Mouse (Mus musculus) heart, embryonic 15.5 days (tissue): ENCODE data around the gene Ttc13. TPM values are rescaled to one million over a fixed set of nuclear protein-coding genes. Genes with fewer than 3 reads are reported as not detected.
A peak's percentile ranks its signal among the peaks of the same experiment; 100 is the strongest.

Experiments
- ATAC-seq: fragments of 200-750 bp; cut with Nextera tagmentation; replicated peaks from 2 replicates; pipeline ENCODE4 v1.8.0; 2017; ENCODE audit warnings: low read depth, moderate TSS enrichment; ENCODE audit not compliant: insufficient number of reproducible peaks, insufficient read depth, low FRiP score
- H3K27ac ChIP-seq: fragments of 300-500 bp; sonication (generic); 2 replicates; pipeline ENCODE4 v1.5.1; 2015; ENCODE audit warnings: mild to moderate bottlenecking, inconsistent platforms
- H3K27me3 ChIP-seq: fragments of 300-500 bp; sonication (generic); 2 replicates; pipeline ENCODE4 v1.6.1; 2015; ENCODE audit warnings: inconsistent platforms
- H3K36me3 ChIP-seq: fragments of 300-500 bp; sonication (generic); 2 replicates; pipeline ENCODE4 v1.6.1; 2015; ENCODE audit warnings: mild to moderate bottlenecking, inconsistent platforms
- H3K4me1 ChIP-seq: fragments of 300-500 bp; sonication (generic); replicated peaks from 2 replicates; pipeline ENCODE4 v1.6.1; 2015; ENCODE audit warnings: inconsistent platforms
- H3K4me2 ChIP-seq: fragments of 300-500 bp; sonication (generic); 2 replicates; pipeline ENCODE4 v1.6.1; 2015; ENCODE audit warnings: inconsistent platforms, mild to moderate bottlenecking, moderate library complexity
- H3K4me3 ChIP-seq: fragments of 300-500 bp; sonication (generic); 2 replicates; pipeline ENCODE4 v1.5.1; 2015; ENCODE audit warnings: mild to moderate bottlenecking, inconsistent platforms
- H3K9ac ChIP-seq: fragments of 300-500 bp; sonication (generic); 2 replicates; pipeline ENCODE4 v1.6.1; 2015; ENCODE audit warnings: mild to moderate bottlenecking, inconsistent platforms
- H3K9me3 ChIP-seq: fragments of 300-500 bp; sonication (generic); replicated peaks from 2 replicates; pipeline ENCODE4 v1.6.1; 2016; ENCODE audit warnings: inconsistent platforms
- WGBS: fragments of 180-500 bp; shearing (Covaris S2); methylation state at CpG from one replicate; pipeline ENCODE4 v1.1.7; 2015; ENCODE audit warnings: mixed read lengths; 5-methylcytosine and 5-hydroxymethylcytosine counted together
- polyA plus RNA-seq: library from polyadenylated mRNA; unstranded; fragments of >200 nt; fragmentation: Nextera tagmentation; extraction: Ambion mirVana; gene quantifications from 2 replicates; pipeline ENCODE4 v1.2.1, GENCODE M21; 2015

Ttc13 gene
- polyA plus RNA-seq, 1 experiment from 2014 or later: 24.3 TPM

- peak overlapping the region; percentile 45 for H3K4me2 ChIP-seq
- H3K27ac ChIP-seq: peak overlapping the region; percentile 98
- peaks cover 7% of the 10 kb centered on the region; the same call in 1 of the 2 replicates for H3K36me3 ChIP-seq
- H3K4me3 ChIP-seq: no peak overlapping the region
- peaks cover 96% of the 10 kb centered on the region for H3K4me1 ChIP-seq
- no peaks in the 10 kb centered on the region for H3K9me3 ChIP-seq
- H3K27me3 ChIP-seq: no peaks in the 10 kb centered on the region
- 33% methylated on average over 28 of the region's 28 CpGs for WGBS
- ATAC-seq: no peak
- peak overlapping the region; percentile 32; the same call in 1 of the 2 replicates for H3K9ac ChIP-seq
Measured at GRCm38 (mm10) chr8:124653568-124654475, 68.0 kb downstream of the Ttc13 start.

- Histone ChIP-seq H3K4me1 (peaks cover 93% of the 10 kb centered on the region), H3K36me3 (peaks cover 7% of the 10 kb centered on the region; the same call in 1 of the 2 replicates), H3K9ac (no peak overlapping the region), H3K9me3 (no peaks in the 10 kb centered on the region), H3K4me3 (no peak overlapping the region), H3K4me2 (peak overlapping the region; percentile 45), H3K27me3 (no peaks in the 10 kb centered on the region), H3K27ac (peak overlapping the region; percentile 98)
- WGBS: 15% methylated on average over 4 of the region's 4 CpGs
- ATAC-seq: peak; percentile 84
Measured at GRCm38 (mm10) chr8:124652546-124652945, 69.2 kb downstream of the Ttc13 start.

GRCm38 (mm10) chr8:124651776-124652175 lies 70.0 kb downstream of the Ttc13 start:
- Histone ChIP-seq H3K27me3 (no peaks in the 10 kb centered on the region), H3K9ac (0 out of 2 replicates have a peak overlapping the region, but pooled peaks have one; percentile 9), H3K4me2 (no peak overlapping the region), H3K4me3 (no peak overlapping the region), H3K9me3 (no peaks in the 10 kb centered on the region), H3K27ac (peak overlapping the region; percentile 98), H3K4me1 (peaks cover 90% of the 10 kb centered on the region), H3K36me3 (peaks cover 7% of the 10 kb centered on the region; the same call in 1 of the 2 replicates)
- WGBS: 83% methylated on average over 20 of the region's 20 CpGs
- ATAC-seq: no peak

GRCm38 (mm10) chr8:124648311-124648710 lies 73.5 kb downstream of the Ttc13 start:
- H3K4me2 ChIP-seq: no peak overlapping the region
- H3K9ac ChIP-seq: no peak overlapping the region
- H3K27me3 ChIP-seq: no peaks in the 10 kb centered on the region
- H3K27ac ChIP-seq: peak overlapping the region; percentile 65; the same call in 1 of the 2 replicates
- peaks cover 12% of the 10 kb centered on the region; the same call in 1 of the 2 replicates for H3K36me3 ChIP-seq
- H3K9me3 ChIP-seq: no peaks in the 10 kb centered on the region
- no peak overlapping the region for H3K4me3 ChIP-seq
- peaks cover 89% of the 10 kb centered on the region for H3K4me1 ChIP-seq
- no peak for ATAC-seq

- WGBS: 15% methylated on average over 18 of the region's 18 CpGs
- Histone ChIP-seq H3K4me1 (peaks cover 74% of the 10 kb centered on the region), H3K4me2 (peak overlapping the region; percentile 48), H3K9me3 (no peaks in the 10 kb centered on the region), H3K9ac (peak overlapping the region; percentile 54), H3K36me3 (peaks cover 25% of the 10 kb centered on the region), H3K4me3 (no peak overlapping the region), H3K27ac (peak overlapping the region; percentile 99), H3K27me3 (no peaks in the 10 kb centered on the region)
- peak; percentile 92 for ATAC-seq
Measured at GRCm38 (mm10) chr8:124643540-124644339, 78.0 kb downstream of the Ttc13 start.

GRCm38 (mm10) chr8:124641599-124641998 lies 80.2 kb downstream of the Ttc13 start:
- Histone ChIP-seq H3K4me1 (peaks cover 61% of the 10 kb centered on the region), H3K36me3 (peaks cover 44% of the 10 kb centered on the region), H3K9ac (no peak overlapping the region), H3K9me3 (no peaks in the 10 kb centered on the region), H3K27ac (peak overlapping the region; percentile 99), H3K27me3 (no peaks in the 10 kb centered on the region), H3K4me2 (no peak overlapping the region), H3K4me3 (no peak overlapping the region)
- WGBS: 75% methylated on average over 8 of the region's 8 CpGs
- no peak for ATAC-seq

- Histone ChIP-seq H3K27ac (peak overlapping the region; percentile 94; the same call in 1 of the 2 replicates), H3K4me3 (no peak overlapping the region), H3K27me3 (no peaks in the 10 kb centered on the region), H3K9ac (no peak overlapping the region), H3K9me3 (no peaks in the 10 kb centered on the region), H3K4me2 (no peak overlapping the region), H3K36me3 (peaks cover 46% of the 10 kb centered on the region), H3K4me1 (peaks cover 42% of the 10 kb centered on the region)
- 82% methylated on average over 8 of the region's 8 CpGs for WGBS
- ATAC-seq: no peak
Measured at GRCm38 (mm10) chr8:124635247-124635502, 86.6 kb downstream of the Ttc13 start.

GRCm38 (mm10) chr8:124634411-124635246 lies 87.2 kb downstream of the Ttc13 start:
- WGBS: 77% methylated on average over 13 of the region's 13 CpGs
- Histone ChIP-seq H3K4me3 (no peak overlapping the region), H3K4me2 (no peak overlapping the region), H3K27ac (peak overlapping the region; percentile 94), H3K4me1 (peaks cover 40% of the 10 kb centered on the region), H3K27me3 (no peaks in the 10 kb centered on the region), H3K9ac (no peak overlapping the region), H3K9me3 (no peaks in the 10 kb centered on the region), H3K36me3 (peaks cover 42% of the 10 kb centered on the region)
- ATAC-seq: no peak

- peak overlapping the region; percentile 94 for H3K27ac ChIP-seq
- no peak overlapping the region for H3K4me3 ChIP-seq
- no peaks in the 10 kb centered on the region for H3K9me3 ChIP-seq
- ATAC-seq: peak; percentile 71
- H3K27me3 ChIP-seq: no peaks in the 10 kb centered on the region
- peaks cover 28% of the 10 kb centered on the region for H3K36me3 ChIP-seq
- H3K4me1 ChIP-seq: peaks cover 40% of the 10 kb centered on the region
- peak overlapping the region; percentile 30; the same call in 1 of the 2 replicates for H3K4me2 ChIP-seq
- 44% methylated on average over 14 of the region's 14 CpGs for WGBS
- H3K9ac ChIP-seq: no peak overlapping the region
Measured at GRCm38 (mm10) chr8:124633001-124633703, 88.6 kb downstream of the Ttc13 start.

- H3K4me1 ChIP-seq: peaks cover 40% of the 10 kb centered on the region
- H3K4me2 ChIP-seq: no peak overlapping the region
- H3K9ac ChIP-seq: 0 out of 2 replicates have a peak overlapping the region, but pooled peaks have one; percentile 20
- H3K27me3 ChIP-seq: no peaks in the 10 kb centered on the region
- H3K4me3 ChIP-seq: no peak overlapping the region
- WGBS: 46% methylated on average over 7 of the region's 7 CpGs
- peaks cover 16% of the 10 kb centered on the region; the same call in 1 of the 2 replicates for H3K36me3 ChIP-seq
- H3K27ac ChIP-seq: peak overlapping the region; percentile 94
- no peak for ATAC-seq
- no peaks in the 10 kb centered on the region for H3K9me3 ChIP-seq
Measured at GRCm38 (mm10) chr8:124631966-124632365, 89.8 kb downstream of the Ttc13 start.
